Mouse (Mus musculus): ENCODE data around the gene Ndufv3. TPM values are rescaled to one million over a fixed set of nuclear protein-coding genes. Genes with fewer than 3 reads are reported as not detected.

Gene Ndufv3
- polyA plus RNA-seq, 1 experiment, result 186 TPM

GRCm38 (mm10) chr17:31576394-31577175 lies 56.7 kb downstream of the Ndufv3 start:
- no peak for DNase-seq (ENCODE audit: low read depth)
- TF ChIP-seq CTCF (IDR thresholded peaks at IDR 0.05; ENCODE audit: borderline replicate concordance, extremely low read depth, insufficient read depth, insufficient read length) (no peak), POLR2A (IDR thresholded peaks at IDR 0.05; ENCODE audit: borderline replicate concordance, extremely low read depth, insufficient read depth, insufficient read length, poor library complexity, severe bottlenecking) (no peak)

- TF ChIP-seq CTCF (IDR thresholded peaks at IDR 0.05; ENCODE audit: borderline replicate concordance, extremely low read depth, insufficient read depth, insufficient read length) (no peak), POLR2A (IDR thresholded peaks at IDR 0.05; ENCODE audit: borderline replicate concordance, extremely low read depth, insufficient read depth, insufficient read length, poor library complexity, severe bottlenecking) (no peak)
- DNase-seq (ENCODE audit: low read depth), result peak; percentile 96
Observed at GRCm38 (mm10) chr17:31580344-31580743, 60.4 kb downstream of the Ndufv3 start.

Other genes with a start within 250 kb of the Ndufv3 start
- gene Rsph1, start 242.7 kb upstream of the Ndufv3 start, polyA plus RNA-seq (2012; rRNA removed), result 0.59 and 3.3 TPM in 2 replicates
- gene Slc37a1, start 233.3 kb upstream of the Ndufv3 start, polyA plus RNA-seq (2012; rRNA removed), result 19.7 and 21.3 TPM in 2 replicates
- gene Pde9a, start 133.9 kb upstream of the Ndufv3 start, polyA plus RNA-seq (2012; rRNA removed), result 60.9 and 112 TPM in 2 replicates
- gene Wdr4, start 135 bp upstream of the Ndufv3 start, polyA plus RNA-seq (2012; rRNA removed), result 40.9 and 50.4 TPM in 2 replicates
- 32.2 and 36.8 TPM in 2 replicates for gene Pknox1, start 44.6 kb downstream of the Ndufv3 start, polyA plus RNA-seq (2012; rRNA removed)
- gene Cbs, start 117.1 kb downstream of the Ndufv3 start, polyA plus RNA-seq (2012; rRNA removed), result 5.4 and 7.2 TPM in 2 replicates
- gene U2af1, start 138.8 kb downstream of the Ndufv3 start, polyA plus RNA-seq (2012; rRNA removed), result 217 and 227 TPM in 2 replicates
- gene Cryaa, start 157.7 kb downstream of the Ndufv3 start, polyA plus RNA-seq (2012; rRNA removed), result 0.06 and 0.12 TPM in 2 replicates